In the genomic region with DNA sequence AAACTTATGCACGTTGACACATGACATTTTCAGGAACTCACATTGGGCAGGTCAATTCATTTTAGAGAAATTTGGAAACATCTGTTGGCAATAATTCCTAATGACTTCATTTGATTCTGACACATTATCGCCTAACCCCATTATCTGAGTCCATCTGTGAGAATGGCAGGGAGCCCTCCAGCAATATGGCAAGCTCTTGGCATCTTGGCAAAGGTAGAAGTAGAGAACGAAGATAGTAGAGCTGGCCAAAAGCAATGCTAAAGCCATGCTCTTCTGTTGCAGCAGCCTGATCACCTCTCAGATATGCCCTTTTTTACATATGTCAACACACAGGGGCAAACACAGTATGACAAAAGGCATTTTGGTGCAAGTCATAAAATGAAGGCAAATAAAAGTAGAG, we compare ENCODE assay signal across 29 mouse cellular contexts.
DNase-seq lines count a peak whose midpoint lies in the region; ATAC-seq lines count a peak whose summit lies in the region.
"Had no signal": no experiment of that assay in that cellular context is flagged by ENCODE, and none has a peak within 500 bp of the region (broad histone marks: within the 10 kb centered on the region; RNA-seq: fewer than 3 reads in every experiment).

No protein-coding gene starts in this region.

- WGBS in forebrain, embryonic 14.5 days = 65% methylated on average over 3 of the region's 3 CpGs
- WGBS in forebrain, embryonic 12.5 days = 90% methylated on average over 3 of the region's 3 CpGs

- no peaks in the 10 kb centered on the region for H3K27me3 ChIP-seq in forebrain, embryonic 14.5 days (replicated peaks; ENCODE audit: control insufficient read depth, insufficient read depth, low read length)
- H3K27me3 ChIP-seq in forebrain, embryonic 12.5 days = no peaks in the 10 kb centered on the region
- H3K27me3 ChIP-seq: CH12.LX; embryonic facial prominence, embryonic 13.5 days; limb, embryonic 12.5 days; liver, embryonic 15.5 days; midbrain, embryonic 15.5 days; neural tube, embryonic 12.5 days had no signal

- H3K4me3 ChIP-seq in forebrain, embryonic 14.5 days (ENCODE audit: low read depth, low read length) = no peak overlapping the region
- no peak overlapping the region for H3K4me3 ChIP-seq in forebrain, embryonic 12.5 days (replicated peaks)
- H3K4me3 ChIP-seq: embryonic facial prominence, embryonic 13.5 days; limb, embryonic 12.5 days; liver, embryonic 15.5 days; midbrain, embryonic 15.5 days; myocyte; neural tube, embryonic 12.5 days had no signal

- H3K4me2 ChIP-seq in forebrain, embryonic 14.5 days (ENCODE audit: low read length) = no peak overlapping the region
- no peak overlapping the region for H3K4me2 ChIP-seq in forebrain, embryonic 12.5 days
- H3K4me2 ChIP-seq: embryonic facial prominence, embryonic 13.5 days; heart, embryonic 11.5 days; limb, embryonic 12.5 days; liver, embryonic 15.5 days; lung, embryonic 14.5 days; midbrain, embryonic 15.5 days; neural tube, embryonic 12.5 days had no signal

- no peaks in the 10 kb centered on the region for H3K4me1 ChIP-seq in forebrain, embryonic 14.5 days (ENCODE audit: control insufficient read depth, insufficient read depth, low read length)
- H3K4me1 ChIP-seq in forebrain, embryonic 12.5 days = no peaks in the 10 kb centered on the region
- H3K4me1 ChIP-seq: embryonic facial prominence, embryonic 13.5 days; limb, embryonic 12.5 days; liver, embryonic 15.5 days; midbrain, embryonic 15.5 days; neural tube, embryonic 12.5 days had no signal

- intact Hi-C loops in left cerebral cortex, postnatal 4 days (cut with DNase I) = no loop called here
- intact Hi-C loops in left cerebral cortex, postnatal 25 days (cut with DNase I) = no loop called here

- H3K9me3 ChIP-seq in forebrain, embryonic 14.5 days (replicated peaks; ENCODE audit: control insufficient read depth, low read length) = no peaks in the 10 kb centered on the region
- H3K9me3 ChIP-seq in forebrain, embryonic 12.5 days = no peaks in the 10 kb centered on the region
- H3K9me3 ChIP-seq: embryonic facial prominence, embryonic 13.5 days; limb, embryonic 12.5 days; liver, embryonic 15.5 days; midbrain, embryonic 15.5 days; neural tube, embryonic 12.5 days had no signal

- no peak overlapping the region for H3K27ac ChIP-seq in forebrain, embryonic 14.5 days (ENCODE audit: low read depth, low read length)
- H3K27ac ChIP-seq in forebrain, embryonic 12.5 days = no peak overlapping the region
- H3K27ac ChIP-seq: embryonic facial prominence, embryonic 13.5 days; limb, embryonic 12.5 days; liver, embryonic 15.5 days; midbrain, embryonic 15.5 days; neural tube, embryonic 12.5 days had no signal

- no peak overlapping the region for H3K9ac ChIP-seq in forebrain, embryonic 14.5 days (ENCODE audit: low read length)
- H3K9ac ChIP-seq in forebrain, embryonic 12.5 days = no peak overlapping the region
- H3K9ac ChIP-seq: embryonic facial prominence, embryonic 13.5 days; limb, embryonic 12.5 days; liver, embryonic 15.5 days; lung, embryonic 14.5 days; midbrain, embryonic 15.5 days; neural tube, embryonic 12.5 days had no signal

- DNase-seq in cerebellum, postnatal 10 days = peak; percentile 83 to 87
- DNase-seq in forebrain, embryonic 14.5 days (ENCODE audit: low spot score) = peak; percentile 58
- DNase-seq in left cerebral cortex, postnatal 4 days = peak; percentile 60
- no peak for DNase-seq in left cerebral cortex, postnatal 25 days (ENCODE audit: low spot score in 2 of 2)
- DNase-seq in kidney, adult 9 months = no peak
- DNase-seq: adrenal gland, adult 2 months; adrenal gland, postnatal 36 days; gastrocnemius, postnatal 14 days; heart, adult 11 months; heart, postnatal 36 days; kidney, postnatal 14 days; layer of hippocampus, adult 9-11 months; lung, embryonic 14.5 days; lung, postnatal 14 days; right cerebral cortex, adult 18-20 months; spleen, adult 18-20 months; thymus, postnatal 14 days had no signal

- no peaks in the 10 kb centered on the region for H3K36me3 ChIP-seq in forebrain, embryonic 14.5 days (ENCODE audit: control insufficient read depth, insufficient read depth, low read length)
- H3K36me3 ChIP-seq in forebrain, embryonic 12.5 days (replicated peaks) = no peaks in the 10 kb centered on the region
- H3K36me3 ChIP-seq: embryonic facial prominence, embryonic 13.5 days; limb, embryonic 12.5 days; liver, embryonic 15.5 days; midbrain, embryonic 15.5 days; neural tube, embryonic 12.5 days had no signal

- no peak for ATAC-seq in cerebellum, adult (ENCODE audit: insufficient number of reproducible peaks, low FRiP score, low TSS enrichment)
- peak; percentile 58; the same call in 1 of the 2 replicates for ATAC-seq in forebrain, embryonic 14.5 days
- no peak for ATAC-seq in forebrain, embryonic 12.5 days (ENCODE audit: low FRiP score)
- ATAC-seq: activated CD4-positive, CD25-positive, alpha-beta regulatory T cell, adult 4 months; intestine, postnatal 0 days; midbrain, embryonic 15.5 days had no signal

Comparison
In these comparisons a context has a peak if more than half of its experiments do, and no peak if none do; other contexts are left out.
1. DNase-seq: peak in cerebellum, postnatal 10 days (2 of 2), forebrain, embryonic 14.5 days (single experiment) and left cerebral cortex, postnatal 4 days (single experiment); none in left cerebral cortex, postnatal 25 days (0 of 2) and kidney, adult 9 months (single experiment).